Mouse (Mus musculus): ENCODE measurements around the gene Eif5b. TPM values are rescaled to one million over a fixed set of nuclear protein-coding genes. Genes with fewer than 3 reads are reported as not detected.

Gene Eif5b
- polyA plus RNA-seq, 1 experiment from 2014 or later: 18.1 TPM

DNA sequence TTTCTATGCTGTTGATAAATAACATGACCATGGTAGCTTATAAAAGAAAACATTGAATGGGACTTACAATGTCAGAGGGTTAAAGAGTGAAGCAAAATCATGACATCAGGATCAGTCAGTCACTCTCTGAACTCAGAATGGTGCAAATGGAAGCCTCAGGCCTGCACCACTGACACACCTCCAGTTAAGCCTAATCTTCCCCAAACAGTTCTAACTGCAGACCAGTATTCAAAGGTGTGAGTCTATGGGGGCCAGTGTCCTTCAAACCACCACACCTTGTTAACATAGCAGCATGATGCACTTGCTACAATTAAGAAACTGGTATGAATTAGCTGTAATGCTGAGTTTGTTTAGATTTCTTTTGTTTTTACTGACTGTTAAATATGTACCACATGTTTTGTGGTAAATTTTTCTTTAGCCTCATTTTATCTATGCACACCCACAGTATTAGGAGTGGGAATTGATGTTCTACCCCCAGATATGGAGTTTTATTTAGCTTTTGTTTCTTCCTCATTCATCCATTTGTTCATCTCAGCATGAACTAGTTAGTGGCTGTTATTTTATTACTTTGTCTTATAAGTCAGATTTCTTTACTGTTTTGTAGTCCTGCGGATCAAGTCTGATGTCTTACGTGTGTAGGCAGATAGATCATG is 16.9 kb downstream of the Eif5b start:
- no peaks in the 10 kb centered on the region for H3K36me3 ChIP-seq (ENCODE audit: control insufficient read depth, insufficient read depth, low read length)
- 84% methylated on average over 2 of the region's 2 CpGs for WGBS

DNA sequence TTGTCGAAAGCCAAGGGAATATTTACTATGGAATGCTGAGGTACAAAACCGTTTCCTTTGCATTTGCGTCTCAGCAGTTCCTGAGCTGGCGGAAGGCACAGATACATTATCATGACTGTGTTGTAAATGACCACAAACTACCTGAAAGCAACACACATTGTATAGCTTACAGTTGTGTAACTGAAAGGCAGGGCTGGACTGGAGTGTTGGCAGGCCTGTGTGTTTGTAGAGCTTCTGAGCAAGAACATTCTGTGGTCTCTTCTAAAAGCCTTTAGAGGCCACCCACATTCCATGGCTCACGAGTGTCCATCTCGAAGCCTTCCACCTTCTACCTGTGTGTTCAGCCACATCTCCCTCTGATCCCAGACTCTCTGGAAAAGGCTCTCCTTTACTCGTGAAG is 29.5 kb downstream of the Eif5b start:
- Histone ChIP-seq H3K27ac (ENCODE audit: low read depth, low read length) (no peak overlapping the region), H3K4me2 (ENCODE audit: low read length) (no peak overlapping the region), H3K4me3 (ENCODE audit: low read length) (no peak overlapping the region), H3K27me3 (replicated peaks; ENCODE audit: control insufficient read depth, insufficient read depth, low read length) (no peaks in the 10 kb centered on the region), H3K36me3 (ENCODE audit: control insufficient read depth, insufficient read depth, low read length) (peaks cover 11% of the 10 kb centered on the region), H3K9ac (ENCODE audit: low read depth, low read length) (no peak overlapping the region), H3K9me3 (ENCODE audit: control insufficient read depth, low read length) (no peaks in the 10 kb centered on the region), H3K4me1 (ENCODE audit: control insufficient read depth, insufficient read depth, low read depth, low read length) (no peaks in the 10 kb centered on the region)
- no peak for ATAC-seq
- WGBS: 94% methylated on average over 7 of the region's 7 CpGs

More for the DNA sequence above, 16.9 kb downstream of the Eif5b start:
- Histone ChIP-seq H3K4me3 (ENCODE audit: low read length) (no peak overlapping the region), H3K27ac (ENCODE audit: low read depth, low read length) (no peak overlapping the region), H3K9me3 (ENCODE audit: control insufficient read depth, low read length) (no peaks in the 10 kb centered on the region), H3K9ac (ENCODE audit: low read depth, low read length) (no peak overlapping the region), H3K27me3 (replicated peaks; ENCODE audit: control insufficient read depth, insufficient read depth, low read length) (no peaks in the 10 kb centered on the region), H3K4me1 (ENCODE audit: control insufficient read depth, insufficient read depth, low read depth, low read length) (no peaks in the 10 kb centered on the region), H3K4me2 (ENCODE audit: low read length) (no peak overlapping the region)
- ATAC-seq: no peak

DNA sequence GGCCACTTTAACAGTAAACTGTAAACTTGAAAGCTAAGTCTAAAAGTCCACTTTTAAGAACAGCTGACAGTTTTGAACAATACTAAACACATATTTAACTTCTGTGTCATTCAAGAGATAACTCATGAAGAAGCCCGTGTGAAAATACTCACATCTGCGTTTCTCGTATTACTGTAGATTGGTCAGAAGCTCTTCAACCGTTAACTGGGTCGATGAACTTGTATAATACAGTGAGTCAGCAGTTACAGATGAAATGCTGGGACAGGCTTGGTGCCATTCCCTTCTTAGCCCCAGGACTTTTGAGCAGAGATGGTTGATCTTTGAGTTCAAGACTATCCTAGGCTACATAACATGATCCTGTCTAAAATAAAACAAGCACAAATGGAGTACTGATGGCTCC is 33.6 kb downstream of the Eif5b start:
- WGBS: 94% methylated on average over 5 of the region's 5 CpGs
- peaks cover 28% of the 10 kb centered on the region for H3K36me3 ChIP-seq (ENCODE audit: control insufficient read depth, insufficient read depth, low read length)
- H3K27me3 ChIP-seq (replicated peaks; ENCODE audit: control insufficient read depth, insufficient read depth, low read length): no peaks in the 10 kb centered on the region
- H3K4me1 ChIP-seq (ENCODE audit: control insufficient read depth, insufficient read depth, low read depth, low read length): no peaks in the 10 kb centered on the region
- H3K9ac ChIP-seq (ENCODE audit: low read depth, low read length): no peak overlapping the region
- ATAC-seq: no peak
- no peak overlapping the region for H3K4me2 ChIP-seq (ENCODE audit: low read length)
- no peak overlapping the region for H3K4me3 ChIP-seq (ENCODE audit: low read length)
- H3K27ac ChIP-seq (ENCODE audit: low read depth, low read length): no peak overlapping the region
- no peaks in the 10 kb centered on the region for H3K9me3 ChIP-seq (ENCODE audit: control insufficient read depth, low read length)

DNA sequence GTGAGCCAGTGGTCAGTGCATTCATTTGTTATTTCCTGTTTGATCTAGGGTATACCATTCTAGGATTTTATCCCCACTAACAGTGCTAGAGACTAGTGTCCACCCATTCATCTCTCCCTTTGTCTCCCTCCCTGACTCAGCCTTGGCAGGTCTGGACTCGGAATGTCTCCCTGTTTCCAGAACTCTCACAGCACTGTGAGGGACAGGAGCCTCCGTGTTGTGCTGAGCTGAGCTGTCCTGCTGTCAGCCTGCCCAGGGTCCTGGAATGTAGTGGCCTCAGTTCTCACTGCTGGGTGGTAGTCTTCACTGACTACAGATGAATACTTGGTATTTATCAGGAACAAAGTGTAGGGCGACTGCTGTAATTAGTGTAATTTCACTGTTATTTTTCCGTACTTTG is 37.7 kb downstream of the Eif5b start:
- H3K27ac ChIP-seq (ENCODE audit: low read depth, low read length): no peak overlapping the region
- ATAC-seq: no peak
- H3K27me3 ChIP-seq (replicated peaks; ENCODE audit: control insufficient read depth, insufficient read depth, low read length): no peaks in the 10 kb centered on the region
- H3K4me1 ChIP-seq (ENCODE audit: control insufficient read depth, insufficient read depth, low read depth, low read length): no peaks in the 10 kb centered on the region
- no peak overlapping the region for H3K4me2 ChIP-seq (ENCODE audit: low read length)
- no peak overlapping the region for H3K4me3 ChIP-seq (ENCODE audit: low read length)
- no peaks in the 10 kb centered on the region for H3K9me3 ChIP-seq (ENCODE audit: control insufficient read depth, low read length)
- peaks cover 52% of the 10 kb centered on the region for H3K36me3 ChIP-seq (ENCODE audit: control insufficient read depth, insufficient read depth, low read length)
- 92% methylated on average over 4 of the region's 4 CpGs for WGBS
- H3K9ac ChIP-seq (ENCODE audit: low read depth, low read length): no peak overlapping the region

DNA sequence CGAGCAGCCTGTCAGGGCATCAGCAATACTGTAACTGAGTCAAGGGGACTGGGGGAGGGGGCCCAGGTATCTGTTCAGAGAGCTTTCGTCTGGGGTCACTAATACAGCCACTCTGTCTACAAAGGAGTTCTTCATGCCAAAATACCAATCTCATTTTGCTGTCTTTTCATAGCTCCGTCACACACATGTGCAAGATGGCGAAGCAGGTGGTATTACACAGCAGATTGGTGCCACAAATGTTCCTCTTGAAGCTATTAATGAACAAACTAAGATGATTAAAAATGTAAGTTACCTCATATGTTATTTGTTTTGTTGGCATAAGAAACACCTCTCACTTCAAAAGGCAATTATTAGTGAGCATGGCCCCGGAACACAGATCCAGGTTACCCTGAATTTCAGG is 39.6 kb downstream of the Eif5b start:
- no peak overlapping the region for H3K4me3 ChIP-seq (ENCODE audit: low read length)
- no peak overlapping the region for H3K9ac ChIP-seq (ENCODE audit: low read depth, low read length)
- 89% methylated on average over 5 of the region's 5 CpGs for WGBS
- no peak overlapping the region for H3K27ac ChIP-seq (ENCODE audit: low read depth, low read length)
- no peak for ATAC-seq
- H3K9me3 ChIP-seq (ENCODE audit: control insufficient read depth, low read length): no peaks in the 10 kb centered on the region
- H3K27me3 ChIP-seq (replicated peaks; ENCODE audit: control insufficient read depth, insufficient read depth, low read length): no peaks in the 10 kb centered on the region
- peaks cover 59% of the 10 kb centered on the region for H3K36me3 ChIP-seq (ENCODE audit: control insufficient read depth, insufficient read depth, low read length)
- no peaks in the 10 kb centered on the region for H3K4me1 ChIP-seq (ENCODE audit: control insufficient read depth, insufficient read depth, low read depth, low read length)
- H3K4me2 ChIP-seq (ENCODE audit: low read length): no peak overlapping the region

DNA sequence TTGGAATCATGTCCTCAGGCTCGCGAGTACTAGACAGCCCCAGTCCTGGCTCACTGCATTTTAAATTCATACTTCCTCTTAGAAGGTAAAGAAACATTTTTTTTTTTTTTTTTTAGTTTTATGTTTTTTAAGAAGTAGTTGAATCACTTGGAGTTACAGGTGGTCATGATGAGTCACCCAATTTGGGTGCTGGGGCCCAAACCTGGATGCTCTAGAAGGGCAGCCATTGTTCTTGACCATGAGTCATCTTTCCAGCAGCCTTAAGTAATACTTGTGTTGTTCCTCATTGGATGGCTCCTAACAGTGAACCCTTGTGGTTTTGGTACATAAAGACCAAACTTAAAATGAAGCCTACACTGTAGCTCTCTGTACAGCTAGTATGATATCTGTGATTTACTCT is 41.1 kb downstream of the Eif5b start:
- Histone ChIP-seq H3K36me3 (ENCODE audit: control insufficient read depth, insufficient read depth, low read length) (peaks cover 51% of the 10 kb centered on the region), H3K9me3 (ENCODE audit: control insufficient read depth, low read length) (no peaks in the 10 kb centered on the region), H3K4me1 (ENCODE audit: control insufficient read depth, insufficient read depth, low read depth, low read length) (no peaks in the 10 kb centered on the region), H3K9ac (ENCODE audit: low read depth, low read length) (no peak overlapping the region), H3K4me2 (ENCODE audit: low read length) (no peak overlapping the region), H3K27ac (ENCODE audit: low read depth, low read length) (no peak overlapping the region), H3K4me3 (ENCODE audit: low read length) (no peak overlapping the region), H3K27me3 (replicated peaks; ENCODE audit: control insufficient read depth, insufficient read depth, low read length) (no peaks in the 10 kb centered on the region)
- WGBS: 100% methylated on average over 2 of the region's 2 CpGs
- no peak for ATAC-seq

DNA sequence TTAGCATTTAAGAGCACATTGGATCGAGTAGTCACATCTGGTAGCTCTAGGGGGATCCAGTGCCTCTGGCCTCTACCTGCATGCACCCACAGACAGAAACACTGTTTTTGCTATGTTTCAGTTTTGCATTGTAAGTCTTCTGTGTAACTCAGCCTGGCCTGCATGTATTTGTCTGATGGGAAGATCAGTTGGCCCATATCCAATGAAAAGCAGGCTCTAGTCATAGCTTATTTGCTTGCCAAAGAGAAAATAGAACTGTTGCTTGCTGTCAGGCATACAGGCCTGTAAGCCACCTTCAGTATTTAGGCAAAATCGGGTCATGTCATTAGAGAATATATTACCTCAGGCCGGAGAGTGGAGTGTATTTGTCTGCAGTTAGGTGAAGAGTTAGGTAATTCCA is 50.3 kb downstream of the Eif5b start:
- 94% methylated on average over 3 of the region's 3 CpGs for WGBS
- ATAC-seq: no peak

DNA sequence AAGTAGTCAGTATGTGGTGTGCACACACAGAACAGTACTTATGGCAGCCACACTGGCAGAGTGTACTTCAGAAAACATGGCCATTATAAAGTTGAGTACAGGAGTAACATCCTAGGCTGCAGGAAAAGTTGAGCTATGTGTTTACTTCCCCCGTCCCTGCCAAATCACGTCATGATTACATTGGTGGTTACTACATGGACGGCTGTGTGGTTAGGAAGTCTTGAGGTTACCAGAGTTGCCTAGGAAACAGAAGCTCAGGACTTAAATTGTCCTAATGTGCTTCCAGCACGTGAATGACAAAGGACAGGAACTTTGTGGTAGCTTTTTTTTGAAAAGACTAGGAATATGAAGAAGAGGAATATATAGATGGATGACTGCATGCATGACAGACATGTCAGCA is 51.8 kb downstream of the Eif5b start:
- Histone ChIP-seq H3K9me3 (ENCODE audit: control insufficient read depth, low read length) (no peaks in the 10 kb centered on the region), H3K27ac (ENCODE audit: low read depth, low read length) (no peak overlapping the region), H3K4me3 (ENCODE audit: low read length) (no peak overlapping the region), H3K36me3 (ENCODE audit: control insufficient read depth, insufficient read depth, low read length) (peaks cover 62% of the 10 kb centered on the region), H3K4me1 (ENCODE audit: control insufficient read depth, insufficient read depth, low read depth, low read length) (no peaks in the 10 kb centered on the region), H3K9ac (ENCODE audit: low read depth, low read length) (no peak overlapping the region), H3K4me2 (ENCODE audit: low read length) (no peak overlapping the region), H3K27me3 (replicated peaks; ENCODE audit: control insufficient read depth, insufficient read depth, low read length) (no peaks in the 10 kb centered on the region)
- no peak for ATAC-seq
- 72% methylated on average over 4 of the region's 4 CpGs for WGBS

More for the DNA sequence above, 50.3 kb downstream of the Eif5b start:
- Histone ChIP-seq H3K4me2 (ENCODE audit: low read length) (no peak overlapping the region), H3K4me3 (ENCODE audit: low read length) (no peak overlapping the region), H3K4me1 (ENCODE audit: control insufficient read depth, insufficient read depth, low read depth, low read length) (no peaks in the 10 kb centered on the region), H3K27ac (ENCODE audit: low read depth, low read length) (no peak overlapping the region), H3K9ac (ENCODE audit: low read depth, low read length) (no peak overlapping the region), H3K9me3 (ENCODE audit: control insufficient read depth, low read length) (no peaks in the 10 kb centered on the region), H3K36me3 (ENCODE audit: control insufficient read depth, insufficient read depth, low read length) (peaks cover 54% of the 10 kb centered on the region), H3K27me3 (replicated peaks; ENCODE audit: control insufficient read depth, insufficient read depth, low read length) (no peaks in the 10 kb centered on the region)

DNA sequence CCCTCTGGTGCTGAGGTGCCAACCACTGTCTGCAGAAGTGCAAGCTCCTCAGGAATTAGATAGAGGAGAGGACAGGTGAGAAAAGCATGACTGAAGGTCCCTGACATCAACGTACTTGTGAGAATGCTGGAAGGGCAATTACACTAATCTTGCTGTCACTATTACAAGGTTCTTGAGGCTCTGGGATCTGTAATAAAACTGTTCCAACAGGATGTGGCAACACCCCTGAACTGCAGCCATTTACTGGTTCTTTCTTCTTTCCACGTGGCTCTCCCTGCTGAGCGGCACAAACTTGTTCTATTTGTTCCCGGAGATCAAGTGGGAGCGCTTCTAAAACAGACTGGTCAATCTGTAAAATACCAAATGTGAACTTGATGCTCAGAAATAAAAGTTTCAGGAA is 57.4 kb downstream of the Eif5b start:
- no peak overlapping the region for H3K4me3 ChIP-seq (ENCODE audit: low read length)
- H3K4me1 ChIP-seq (ENCODE audit: control insufficient read depth, insufficient read depth, low read depth, low read length): no peaks in the 10 kb centered on the region
- WGBS: 87% methylated on average over 5 of the region's 5 CpGs
- H3K36me3 ChIP-seq (ENCODE audit: control insufficient read depth, insufficient read depth, low read length): peaks cover 54% of the 10 kb centered on the region
- ATAC-seq: no peak
- no peaks in the 10 kb centered on the region for H3K27me3 ChIP-seq (replicated peaks; ENCODE audit: control insufficient read depth, insufficient read depth, low read length)
- H3K27ac ChIP-seq (ENCODE audit: low read depth, low read length): no peak overlapping the region
- H3K9me3 ChIP-seq (ENCODE audit: control insufficient read depth, low read length): no peaks in the 10 kb centered on the region
- no peak overlapping the region for H3K9ac ChIP-seq (ENCODE audit: low read depth, low read length)
- no peak overlapping the region for H3K4me2 ChIP-seq (ENCODE audit: low read length)

DNA sequence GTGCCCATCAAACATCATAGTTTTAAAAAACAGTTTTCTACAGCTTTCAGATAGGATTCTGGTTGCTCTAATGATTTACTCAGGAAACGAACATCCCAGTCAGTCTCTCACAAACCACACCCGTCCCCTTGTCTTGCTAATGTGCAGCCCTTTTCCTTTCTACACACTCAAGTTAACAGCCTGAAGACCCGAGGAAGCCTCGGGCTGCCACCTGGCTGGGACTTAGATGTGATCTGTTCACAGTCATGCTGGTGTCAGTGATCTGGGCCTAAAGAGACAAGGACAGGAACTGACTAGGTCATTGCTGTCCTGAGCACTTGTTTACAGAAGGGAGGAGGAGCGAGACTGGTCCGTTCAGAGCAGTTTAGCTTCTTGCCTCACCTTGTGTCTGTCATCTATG is 60.6 kb downstream of the Eif5b start:
- Histone ChIP-seq H3K9me3 (ENCODE audit: control insufficient read depth, low read length) (no peaks in the 10 kb centered on the region), H3K9ac (ENCODE audit: low read depth, low read length) (no peak overlapping the region), H3K4me3 (ENCODE audit: low read length) (no peak overlapping the region), H3K4me1 (ENCODE audit: control insufficient read depth, insufficient read depth, low read depth, low read length) (no peaks in the 10 kb centered on the region), H3K27me3 (replicated peaks; ENCODE audit: control insufficient read depth, insufficient read depth, low read length) (no peaks in the 10 kb centered on the region), H3K27ac (ENCODE audit: low read depth, low read length) (no peak overlapping the region), H3K4me2 (ENCODE audit: low read length) (no peak overlapping the region), H3K36me3 (ENCODE audit: control insufficient read depth, insufficient read depth, low read length) (peaks cover 41% of the 10 kb centered on the region)
- no peak for ATAC-seq
- 78% methylated on average over 6 of the region's 6 CpGs for WGBS
